Mouse (Mus musculus): ENCODE measurements around the gene Marveld1. TPM values are rescaled to one million over a fixed set of nuclear protein-coding genes. Genes with fewer than 3 reads are reported as not detected.

The Marveld1 gene
- polyA plus RNA-seq, 1 experiment from 2014 or later, result 3.2 TPM

DNA sequence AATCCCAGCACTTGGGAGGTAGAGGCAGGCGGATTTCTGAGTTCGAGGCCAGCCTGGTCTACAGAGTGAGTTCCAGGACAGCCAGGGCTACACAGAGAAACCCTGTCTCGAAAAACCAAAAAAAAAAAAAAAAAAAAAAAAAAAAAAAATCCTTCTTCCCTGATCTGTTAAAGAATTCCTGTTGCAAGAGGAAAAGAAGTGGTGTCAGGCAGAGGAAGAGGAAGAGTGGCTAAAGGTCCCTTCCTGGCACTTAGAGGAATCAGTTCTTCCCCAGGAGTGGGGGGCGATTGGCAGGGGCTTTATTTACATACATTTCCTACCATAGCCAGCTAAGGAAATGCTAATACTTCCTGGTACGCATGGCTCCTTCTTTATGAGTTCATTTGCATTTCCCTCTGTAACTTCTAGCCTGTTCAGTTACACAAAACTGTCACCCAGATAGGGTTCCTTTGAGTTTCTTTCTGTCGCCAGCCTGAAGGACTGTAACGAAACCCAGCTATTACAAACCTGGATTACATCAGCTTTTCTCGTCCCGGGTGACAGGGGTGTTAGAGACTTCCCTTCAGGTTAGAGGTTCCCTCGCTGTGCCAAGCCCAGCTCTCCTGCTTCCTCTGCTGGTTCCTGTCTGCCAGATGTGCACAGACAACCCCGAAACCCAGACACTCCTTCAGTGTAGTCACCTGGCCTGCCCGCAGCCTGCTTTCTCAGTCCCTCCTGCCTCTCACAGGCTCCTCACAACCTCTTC lies 10.5 kb downstream of the Marveld1 start:
- Histone ChIP-seq H3K4me3 (replicated peaks) (no peak overlapping the region), H3K9ac (no peak overlapping the region), H3K9me3 (replicated peaks) (no peaks in the 10 kb centered on the region), H3K4me1 (replicated peaks) (peaks cover 18% of the 10 kb centered on the region), H3K36me3 (replicated peaks) (no peaks in the 10 kb centered on the region), H3K4me2 (0 out of 2 replicates have a peak overlapping the region, but pooled peaks have one; percentile 45), H3K27ac (replicated peaks) (0 out of 2 replicates have a peak overlapping the region, but pooled peaks have one; percentile 45), H3K27me3 (peaks cover 8% of the 10 kb centered on the region; the same call in 1 of the 2 replicates)
- 35% methylated on average over 12 of the region's 12 CpGs for WGBS (ENCODE audit: insufficient replicate concordance)
- ATAC-seq (ENCODE audit: insufficient read depth), result no peak

GRCm38 (mm10) chr19:42158246-42159017 lies 11.2 kb downstream of the Marveld1 start:
- H3K27ac ChIP-seq (replicated peaks), result no peak overlapping the region
- 19% methylated on average over 13 of the region's 13 CpGs for WGBS (ENCODE audit: insufficient replicate concordance)
- H3K4me1 ChIP-seq (replicated peaks), result peaks cover 18% of the 10 kb centered on the region
- no peaks in the 10 kb centered on the region for H3K9me3 ChIP-seq (replicated peaks)
- H3K36me3 ChIP-seq (replicated peaks), result no peaks in the 10 kb centered on the region
- H3K4me3 ChIP-seq (replicated peaks), result no peak overlapping the region
- H3K9ac ChIP-seq, result no peak overlapping the region
- ATAC-seq (ENCODE audit: insufficient read depth), result no peak
- H3K27me3 ChIP-seq, result peaks cover 9% of the 10 kb centered on the region; the same call in 1 of the 2 replicates
- H3K4me2 ChIP-seq, result peak overlapping the region; percentile 45

DNA sequence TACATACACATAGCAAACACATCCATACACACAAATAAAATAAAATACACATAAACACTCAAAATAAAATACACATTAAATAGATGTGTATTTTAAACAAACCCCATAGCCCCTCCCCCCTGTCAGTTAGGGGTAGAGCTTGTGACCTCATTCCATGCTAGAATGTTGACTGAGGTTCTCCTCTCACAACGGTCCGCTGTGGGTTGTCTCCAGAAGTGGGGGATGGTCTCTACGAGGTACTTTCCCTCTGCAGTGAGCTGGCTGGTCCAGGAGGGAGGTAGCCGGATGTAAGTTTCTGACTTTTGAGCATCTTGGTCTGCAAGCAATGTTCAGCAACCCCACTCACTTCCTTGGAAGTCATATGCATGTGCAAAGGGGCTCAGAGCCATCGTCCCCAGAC lies 16.6 kb downstream of the Marveld1 start, which contains the start of gene Zfyve27:
Gene Zfyve27, plus strand, starts transcription at position 188 of the 400 bp plus-strand sequence.
- no peak for ATAC-seq (ENCODE audit: insufficient read depth)
- Histone ChIP-seq H3K9me3 (replicated peaks) (no peaks in the 10 kb centered on the region), H3K4me2 (no peak within 1 kb of the TSS), H3K4me3 (replicated peaks) (no peak within 1 kb of the TSS), H3K9ac (no peak within 1 kb of the TSS), H3K36me3 (replicated peaks) (no peaks in the 10 kb centered on the region), H3K27me3 (peaks cover 39% of the 10 kb centered on the region), H3K4me1 (replicated peaks) (peaks cover 13% of the 10 kb centered on the region), H3K27ac (replicated peaks) (no peak within 1 kb of the TSS)
- 46% methylated on average over 5 of the region's 5 CpGs for WGBS (ENCODE audit: insufficient replicate concordance)

- Histone ChIP-seq H3K9me3 (replicated peaks) (no peaks in the 10 kb centered on the region), H3K36me3 (replicated peaks) (no peaks in the 10 kb centered on the region), H3K4me2 (no peak overlapping the region), H3K27me3 (peaks cover 43% of the 10 kb centered on the region), H3K27ac (replicated peaks) (no peak overlapping the region), H3K4me3 (replicated peaks) (no peak overlapping the region), H3K4me1 (replicated peaks) (peaks cover 13% of the 10 kb centered on the region), H3K9ac (no peak overlapping the region)
- no peak for ATAC-seq (ENCODE audit: insufficient read depth)
- WGBS (ENCODE audit: insufficient replicate concordance), result 52% methylated on average over 7 of the region's 7 CpGs
These were observed 17.0 kb downstream of the Marveld1 start for GRCm38 (mm10) chr19:42164188-42164587.

DNA sequence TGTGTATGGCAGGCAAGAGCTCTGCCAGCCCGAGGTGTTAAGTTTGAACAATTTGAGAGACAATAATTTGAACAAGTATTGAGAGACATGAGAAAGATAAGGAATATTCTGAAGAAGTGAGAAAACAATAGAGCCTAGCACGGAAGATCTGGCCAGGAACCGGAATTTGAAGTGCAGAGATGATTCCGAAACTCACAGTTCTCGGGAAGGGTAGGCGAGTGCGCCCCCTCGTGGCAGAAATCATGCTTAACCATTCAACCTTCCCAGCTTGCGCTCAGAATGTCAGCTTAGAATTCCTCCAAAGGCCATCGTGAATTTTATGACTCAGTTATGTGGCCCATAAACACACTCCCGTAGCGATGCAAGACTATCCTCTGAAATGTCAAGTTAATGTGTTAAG lies 18.9 kb downstream of the Marveld1 start:
- Histone ChIP-seq H3K4me1 (replicated peaks) (peaks cover 29% of the 10 kb centered on the region), H3K4me2 (peak overlapping the region; percentile 55), H3K36me3 (replicated peaks) (no peaks in the 10 kb centered on the region), H3K9me3 (replicated peaks) (no peaks in the 10 kb centered on the region), H3K27me3 (peaks cover 50% of the 10 kb centered on the region), H3K4me3 (replicated peaks) (peak overlapping the region; percentile 29), H3K9ac (peak overlapping the region; percentile 14; the same call in 1 of the 2 replicates), H3K27ac (replicated peaks) (no peak overlapping the region)
- ATAC-seq (ENCODE audit: insufficient read depth), result no peak
- WGBS (ENCODE audit: insufficient replicate concordance), result 3% methylated on average over 12 of the region's 12 CpGs

DNA sequence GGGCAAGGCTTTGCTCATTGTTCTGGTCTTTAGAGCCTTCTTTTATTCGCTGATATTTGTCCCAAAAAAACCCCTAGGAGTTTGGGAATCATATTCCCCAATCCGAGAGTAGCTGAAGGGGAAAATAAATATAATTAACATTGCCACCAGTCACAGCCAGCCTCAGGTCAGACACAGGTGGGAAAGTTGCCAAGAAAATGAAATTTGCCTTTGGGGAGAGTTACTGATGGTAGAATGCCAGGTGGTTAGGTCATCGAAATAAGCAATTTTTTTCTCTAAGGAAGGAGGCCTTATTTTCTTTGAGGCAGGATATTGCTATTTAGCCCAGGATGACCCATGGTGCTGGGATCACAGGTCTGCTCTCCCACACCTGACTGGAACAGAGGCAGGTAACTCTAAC lies 19.6 kb downstream of the Marveld1 start:
- Histone ChIP-seq H3K4me2 (no peak overlapping the region), H3K27me3 (peaks cover 50% of the 10 kb centered on the region), H3K9ac (no peak overlapping the region), H3K4me3 (replicated peaks) (no peak overlapping the region), H3K4me1 (replicated peaks) (peaks cover 35% of the 10 kb centered on the region), H3K9me3 (replicated peaks) (no peaks in the 10 kb centered on the region), H3K27ac (replicated peaks) (no peak overlapping the region), H3K36me3 (replicated peaks) (no peaks in the 10 kb centered on the region)
- ATAC-seq (ENCODE audit: insufficient read depth), result no peak
- WGBS (ENCODE audit: insufficient replicate concordance), result 38% methylated on average over 3 of the region's 3 CpGs

GRCm38 (mm10) chr19:42167489-42167888 lies 20.3 kb downstream of the Marveld1 start:
- H3K9ac ChIP-seq, result no peak overlapping the region
- no peak overlapping the region for H3K4me3 ChIP-seq (replicated peaks)
- peaks cover 39% of the 10 kb centered on the region for H3K4me1 ChIP-seq (replicated peaks)
- H3K4me2 ChIP-seq, result no peak overlapping the region
- H3K9me3 ChIP-seq (replicated peaks), result no peaks in the 10 kb centered on the region
- ATAC-seq (ENCODE audit: insufficient read depth), result no peak
- H3K27me3 ChIP-seq, result peaks cover 50% of the 10 kb centered on the region
- 64% methylated on average over 9 of the region's 9 CpGs for WGBS (ENCODE audit: insufficient replicate concordance)
- H3K36me3 ChIP-seq (replicated peaks), result no peaks in the 10 kb centered on the region
- no peak overlapping the region for H3K27ac ChIP-seq (replicated peaks)

DNA sequence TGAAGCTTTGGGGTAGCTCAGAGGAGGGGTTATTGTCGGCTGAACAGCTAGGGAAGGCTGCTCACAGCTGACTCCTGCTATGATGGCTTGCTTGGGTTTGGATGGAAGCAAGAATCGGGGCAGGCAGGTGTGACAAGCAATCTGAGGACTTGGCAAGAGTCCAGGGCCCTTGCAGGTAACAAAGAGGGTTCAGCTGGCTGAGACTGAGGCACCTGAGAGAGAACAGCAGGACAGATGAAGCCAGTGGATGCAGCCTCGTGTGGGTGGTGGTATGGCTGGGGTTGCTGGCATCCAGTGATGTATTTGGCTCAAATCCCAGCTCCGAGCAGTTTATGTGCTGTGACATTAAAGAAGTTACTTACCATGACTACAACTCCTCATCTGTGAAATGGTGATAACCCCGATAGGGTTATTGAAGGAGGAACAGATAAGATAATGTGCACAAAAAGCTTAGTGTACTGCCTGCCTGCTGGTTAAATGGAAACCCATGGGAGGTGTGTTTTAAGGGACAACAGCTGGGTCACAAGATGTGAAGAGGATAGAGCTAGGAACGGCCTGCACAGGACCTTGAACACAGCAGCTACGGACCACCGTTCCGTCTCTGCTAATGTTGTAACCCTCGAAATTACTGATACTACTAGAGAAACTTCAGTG lies 22.2 kb downstream of the Marveld1 start:
- peak overlapping the region; percentile 92 for H3K4me3 ChIP-seq (replicated peaks)
- peak overlapping the region; percentile 90 for H3K4me2 ChIP-seq
- H3K36me3 ChIP-seq (replicated peaks), result no peaks in the 10 kb centered on the region
- peak overlapping the region; percentile 37; the same call in 1 of the 2 replicates for H3K9ac ChIP-seq
- peaks cover 46% of the 10 kb centered on the region for H3K4me1 ChIP-seq (replicated peaks)
- peaks cover 41% of the 10 kb centered on the region for H3K27me3 ChIP-seq
- peak; percentile 20; the same call in 1 of the 2 replicates for ATAC-seq (ENCODE audit: insufficient read depth)
- 34% methylated on average over 10 of the region's 10 CpGs for WGBS (ENCODE audit: insufficient replicate concordance)
- H3K27ac ChIP-seq (replicated peaks), result peak overlapping the region; percentile 79
- H3K9me3 ChIP-seq (replicated peaks), result no peaks in the 10 kb centered on the region

DNA sequence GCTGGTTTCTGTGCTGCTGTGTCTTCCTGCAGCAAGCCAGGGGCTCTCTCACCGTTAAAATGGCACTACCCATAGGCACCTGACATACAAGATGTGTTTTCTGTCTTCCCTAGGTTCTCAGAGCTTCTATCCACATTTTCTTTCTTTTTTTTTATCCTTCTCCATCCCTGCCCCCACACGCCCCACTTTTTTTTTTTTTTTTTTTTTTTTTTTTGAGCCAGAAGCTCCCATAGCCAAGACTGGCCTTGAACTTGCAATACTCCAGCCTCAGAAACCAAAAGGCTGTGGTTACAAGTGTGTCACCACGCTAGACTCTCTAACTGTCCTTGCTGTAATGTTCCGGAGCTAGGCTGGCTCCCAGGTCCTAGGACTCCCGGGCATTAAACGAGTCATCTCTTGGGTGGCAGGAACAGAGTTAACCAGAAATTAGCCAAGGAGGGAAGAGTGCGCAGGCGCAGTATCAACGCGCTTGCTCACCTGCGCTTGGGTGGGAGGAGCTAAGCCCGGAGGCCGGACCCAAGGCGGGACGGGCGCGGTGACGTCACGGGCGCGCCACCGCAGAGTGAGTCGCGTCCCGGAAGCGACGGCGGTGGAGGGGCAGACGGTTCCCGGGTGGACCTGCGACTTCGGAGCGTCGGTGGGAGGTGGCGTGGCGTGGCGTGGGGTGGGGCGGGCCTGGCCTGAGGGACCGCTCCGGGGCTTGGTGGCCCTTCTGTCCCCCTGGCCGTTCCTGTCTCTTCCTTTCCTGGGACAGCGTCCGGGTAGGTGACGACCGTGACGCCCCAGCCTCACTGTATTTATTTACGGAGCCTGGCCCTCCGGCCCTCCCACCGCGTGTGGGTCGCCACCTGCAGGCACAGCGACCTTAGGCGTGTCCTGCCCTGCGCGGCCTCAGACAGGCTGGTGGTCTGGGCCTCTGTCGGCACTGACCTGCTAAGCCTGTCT lies 23.1 kb downstream of the Marveld1 start:
- Histone ChIP-seq H3K4me1 (replicated peaks) (peaks cover 46% of the 10 kb centered on the region), H3K27ac (replicated peaks) (peak overlapping the region; percentile 79), H3K9me3 (replicated peaks) (no peaks in the 10 kb centered on the region), H3K27me3 (peaks cover 32% of the 10 kb centered on the region), H3K9ac (peak overlapping the region; percentile 89), H3K36me3 (replicated peaks) (no peaks in the 10 kb centered on the region), H3K4me2 (peak overlapping the region; percentile 90), H3K4me3 (replicated peaks) (peak overlapping the region; percentile 92)
- peak; percentile 91 for ATAC-seq (ENCODE audit: insufficient read depth)
- WGBS (ENCODE audit: insufficient replicate concordance), result 1% methylated on average over 56 of the region's 56 CpGs

DNA sequence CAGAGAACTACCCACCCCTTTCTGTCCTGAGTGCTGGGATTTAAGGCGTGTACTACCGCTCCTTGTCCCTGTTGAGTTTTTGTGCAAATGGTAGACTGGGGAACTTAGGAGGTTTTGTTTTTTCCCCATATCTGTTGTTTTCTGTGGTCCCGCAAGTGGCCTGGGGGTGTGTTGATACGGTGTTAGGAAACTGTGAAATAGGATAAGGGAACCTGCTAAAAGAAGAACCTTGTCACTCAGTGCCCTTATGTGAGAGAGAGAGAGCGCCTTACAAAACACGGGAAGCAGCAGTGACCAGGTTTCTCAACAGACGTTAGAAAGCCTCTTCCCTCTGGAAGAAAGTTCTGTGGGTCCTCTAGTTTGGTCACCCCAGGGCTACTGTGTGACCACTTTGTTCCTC lies 29.6 kb downstream of the Marveld1 start:
- Histone ChIP-seq H3K4me1 (replicated peaks) (peaks cover 32% of the 10 kb centered on the region), H3K4me3 (replicated peaks) (no peak overlapping the region), H3K36me3 (replicated peaks) (peaks cover 30% of the 10 kb centered on the region), H3K27me3 (no peaks in the 10 kb centered on the region), H3K4me2 (peak overlapping the region; percentile 19), H3K9ac (no peak overlapping the region), H3K9me3 (replicated peaks) (no peaks in the 10 kb centered on the region), H3K27ac (replicated peaks) (peak overlapping the region; percentile 24)
- WGBS (ENCODE audit: insufficient replicate concordance), result 20% methylated on average over 7 of the region's 7 CpGs
- ATAC-seq (ENCODE audit: insufficient read depth), result peak; percentile 73; the same call in 1 of the 2 replicates

All from liver, embryonic 15.5 days (tissue).